In the genomic region with DNA sequence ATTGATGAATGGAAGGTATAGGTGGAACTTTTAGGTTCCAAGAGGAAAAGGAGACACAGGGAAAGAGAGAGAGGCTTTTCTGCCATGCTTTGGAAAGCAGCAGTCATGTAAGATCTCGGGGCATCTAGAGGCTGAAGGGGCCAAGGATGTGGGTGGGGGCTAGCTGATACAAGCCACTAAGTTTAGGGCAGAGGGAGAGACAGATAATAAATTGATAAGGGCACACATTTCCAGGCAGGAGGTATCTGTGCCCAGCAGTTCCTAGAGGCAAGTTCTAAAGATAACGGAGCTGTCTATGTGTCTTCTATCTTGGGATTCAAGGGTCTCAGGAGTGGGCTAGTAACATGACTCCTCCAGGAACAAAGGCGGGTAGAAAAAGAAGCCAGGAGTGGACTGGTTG, we compare ENCODE assay signal across 26 mouse cellular contexts. TPM values are rescaled to one million over a fixed set of nuclear protein-coding genes. Genes with fewer than 3 reads are reported as not detected.
DNase-seq lines count a peak whose midpoint lies in the region; ATAC-seq lines count a peak whose summit lies in the region.
"Had no signal": no experiment of that assay in that cellular context is flagged by ENCODE, and none has a peak within 500 bp of the region (broad histone marks: within the 10 kb centered on the region; RNA-seq: fewer than 3 reads in every experiment).

No protein-coding gene starts in this region.

- peaks cover 23% of the 10 kb centered on the region for H3K4me1 ChIP-seq in heart, embryonic 12.5 days (replicated peaks)
- peaks cover 6% of the 10 kb centered on the region; the same call in 1 of the 2 replicates for H3K4me1 ChIP-seq in liver, embryonic 13.5 days (replicated peaks)
- H3K4me1 ChIP-seq: forebrain, embryonic 13.5 days; hindbrain, embryonic 10.5 days; hindbrain, embryonic 13.5 days; intestine, embryonic 15.5 days had no signal

- H3K36me3 ChIP-seq in heart, embryonic 12.5 days: no peaks in the 10 kb centered on the region
- no peaks in the 10 kb centered on the region for H3K36me3 ChIP-seq in liver, embryonic 13.5 days
- H3K36me3 ChIP-seq: forebrain, embryonic 10.5 days; heart, embryonic 13.5 days; hindbrain, embryonic 10.5 days; hindbrain, embryonic 13.5 days; intestine, embryonic 15.5 days had no signal

- peak overlapping the region; percentile 12 for H3K4me2 ChIP-seq in heart, embryonic 12.5 days
- no peak overlapping the region for H3K4me2 ChIP-seq in liver, embryonic 13.5 days
- H3K4me2 ChIP-seq: forebrain, embryonic 13.5 days; heart, embryonic 13.5 days; hindbrain, embryonic 13.5 days; intestine, embryonic 15.5 days had no signal

- no peak for ATAC-seq in heart, embryonic 12.5 days (ENCODE audit: insufficient number of reproducible peaks, low FRiP score)
- peak; percentile 43; the same call in 1 of the 2 replicates for ATAC-seq in liver, embryonic 13.5 days (ENCODE audit: low read depth)
- ATAC-seq: CD4-positive, CD25-positive, alpha-beta regulatory T cell, adult 4 months; forebrain, embryonic 13.5 days; forebrain, embryonic 16.5 days; hindbrain, embryonic 16.5 days; intestine, embryonic 15.5 days had no signal

- DNase-seq in heart, adult 11 months: peak; percentile 46
- no peak for DNase-seq in heart, postnatal 4 days
- no peak for DNase-seq in heart, adult 18-20 months
- no peak for DNase-seq in liver, embryonic 13.5 days
- no peak for DNase-seq in cerebellum, adult 18-20 months
- DNase-seq: adrenal gland, adult 2 months; adrenal gland, postnatal 14 days; cerebellum, adult 11 months; cerebellum, adult 8-10 months; cerebellum, postnatal 10 days; cerebellum, postnatal 36 days; gastrocnemius, postnatal 10 days; gastrocnemius, postnatal 36 days; kidney, adult 11 months had no signal

- whole genome bisulfite sequencing in heart, embryonic 12.5 days: 13% methylated on average over 3 of the region's 3 CpGs
- 13% methylated on average over 3 of the region's 3 CpGs for WGBS in liver, embryonic 13.5 days (ENCODE audit: insufficient replicate concordance)

- no peaks in the 10 kb centered on the region for H3K9me3 ChIP-seq in heart, embryonic 12.5 days (replicated peaks)
- no peaks in the 10 kb centered on the region for H3K9me3 ChIP-seq in liver, embryonic 13.5 days (replicated peaks)
- H3K9me3 ChIP-seq: forebrain, embryonic 10.5 days; forebrain, embryonic 13.5 days; heart, embryonic 13.5 days; hindbrain, embryonic 10.5 days; hindbrain, embryonic 13.5 days; intestine, embryonic 15.5 days had no signal

- H3K27ac ChIP-seq in heart, embryonic 12.5 days (ENCODE audit: poor library complexity, severe bottlenecking): 0 out of 2 replicates have a peak overlapping the region, but pooled peaks have one; percentile 1
- H3K27ac ChIP-seq in liver, embryonic 13.5 days: no peak overlapping the region
- H3K27ac ChIP-seq: forebrain, embryonic 10.5 days; forebrain, embryonic 13.5 days; heart, embryonic 13.5 days; hindbrain, embryonic 10.5 days; hindbrain, embryonic 13.5 days; intestine, embryonic 15.5 days had no signal

- no peaks in the 10 kb centered on the region for H3K27me3 ChIP-seq in heart, embryonic 12.5 days (replicated peaks)
- no peaks in the 10 kb centered on the region for H3K27me3 ChIP-seq in liver, embryonic 13.5 days
- H3K27me3 ChIP-seq: heart, embryonic 13.5 days; hindbrain, embryonic 13.5 days; intestine, embryonic 15.5 days had no signal

- H3K9ac ChIP-seq in heart, embryonic 12.5 days: no peak overlapping the region
- H3K9ac ChIP-seq in liver, embryonic 13.5 days: no peak overlapping the region
- H3K9ac ChIP-seq: forebrain, embryonic 13.5 days; heart, embryonic 13.5 days; hindbrain, embryonic 13.5 days; intestine, embryonic 15.5 days had no signal

- H3K4me3 ChIP-seq in heart, embryonic 12.5 days: no peak overlapping the region
- H3K4me3 ChIP-seq in liver, embryonic 13.5 days (replicated peaks): no peak overlapping the region
- H3K4me3 ChIP-seq: forebrain, embryonic 10.5 days; forebrain, embryonic 13.5 days; heart, embryonic 13.5 days; hindbrain, embryonic 10.5 days; hindbrain, embryonic 13.5 days; intestine, embryonic 15.5 days had no signal

RNA-seq across cellular contexts. Expression of a gene that starts 8.6 kb away (rescaled TPM):
- total RNA-seq in heart, postnatal 4 days (2021): 10 to 100 TPM; 14.5 to 14.6 TPM
- 8.2 and 9.6 TPM in 2 replicates for polyA plus RNA-seq in heart, embryonic 12.5 days (2016; fragmentation: Nextera tagmentation; extraction: Ambion mirVana)
- 10 to 100 TPM; 18.2 to 19.1 TPM for total RNA-seq in heart, adult 18-20 months (2021)
- polyA plus RNA-seq in liver, embryonic 13.5 days (2015; fragmentation: Nextera tagmentation; extraction: Ambion mirVana): 0.45 and 0.46 TPM in 2 replicates
- total RNA-seq: granulocyte monocyte progenitor cell, adult 5-6 weeks; MEL had no signal
- polyA plus RNA-seq: CD4-positive, CD25-positive, alpha-beta regulatory T cell, adult 4 months had no signal
